Mouse (Mus musculus): Measurements from ENCODE around the gene Olfr506.
"Not testable (repeated sequence)": the region's sequence is repeated elsewhere in the genome, so short reads cannot be mapped to it uniquely, and the experiment has no call there.

Gene Olfr506

GRCm38 (mm10) chr7:108610487-108610886 lies at the start of gene Olfr506:
Gene Olfr506 (plus strand): TSS chr7:108610787.
- DNase-seq (ENCODE audit: low spot score) = no peak

GRCm38 (mm10) chr7:108565693-108566092 lies 44.9 kb upstream of the Olfr506 start, which contains the start of gene Olfr504:
Gene Olfr504 (minus strand): TSS chr7:108565793.
- DNase-seq (ENCODE audit: low spot score) = no peak

GRCm38 (mm10) chr7:108589797-108590196 lies 20.8 kb upstream of the Olfr506 start:
- no peak for DNase-seq (ENCODE audit: low spot score)

- DNase-seq (ENCODE audit: low spot score) = not testable (repeated sequence)
These were observed 8.7 kb upstream of the Olfr506 start for GRCm38 (mm10) chr7:108601916-108602315.

GRCm38 (mm10) chr7:108614110-108614509 lies 3.5 kb downstream of the Olfr506 start:
- DNase-seq (ENCODE audit: low spot score) = no peak

- not testable (repeated sequence) for DNase-seq (ENCODE audit: low spot score)
These were observed 6.2 kb downstream of the Olfr506 start for GRCm38 (mm10) chr7:108616781-108617180.

- DNase-seq (ENCODE audit: low spot score) = no peak
These were observed 10.9 kb downstream of the Olfr506 start, which contains the start of gene Olfr507 for GRCm38 (mm10) chr7:108621514-108621913. Gene Olfr507 (plus strand): TSS chr7:108621814.

GRCm38 (mm10) chr7:108629694-108630093 lies 19.1 kb downstream of the Olfr506 start, which contains the start of gene Olfr508:
Gene Olfr508 (plus strand): TSS chr7:108629994.
- no peak for DNase-seq (ENCODE audit: low spot score)

- DNase-seq (ENCODE audit: low spot score) = no peak
These were observed 41.2 kb downstream of the Olfr506 start, which contains the start of gene Olfr509 for GRCm38 (mm10) chr7:108651806-108652205. Gene Olfr509 (minus strand): TSS chr7:108651906.

GRCm38 (mm10) chr7:108662419-108662818 lies 51.8 kb downstream of the Olfr506 start:
- no peak for DNase-seq (ENCODE audit: low spot score)
